Mouse (Mus musculus) urinary bladder, adult 2 months (tissue): ENCODE data around the gene Pdzd7. TPM values are rescaled to one million over a fixed set of nuclear protein-coding genes. Genes with fewer than 3 reads are reported as not detected.
"Not testable (repeated sequence)": the region's sequence is repeated elsewhere in the genome, so short reads cannot be mapped to it uniquely, and the experiment has no call there.

Source experiments
- DNase-seq: peaks from one replicate; pipeline ENCODE4 v3.0.0; 2022; ENCODE audit warnings: low spot score
- polyA plus RNA-seq: library from polyadenylated mRNA; depleted of rRNA; stranded (reverse); fragments of >200 nt; gene quantifications from 2 replicates; pipeline ENCODE4 v1.2.3, GENCODE M21; 2012

Gene Pdzd7
- polyA plus RNA-seq, 1 experiment: 1.1 TPM

- DNase-seq: peak; percentile 66
Measured at GRCm38 (mm10) chr19:45058113-45058839, 12.8 kb upstream of the Pdzd7 start.

GRCm38 (mm10) chr19:45057724-45058112 is 12.2 kb upstream of the Pdzd7 start:
- no peak for DNase-seq

GRCm38 (mm10) chr19:45056908-45057698 is 11.6 kb upstream of the Pdzd7 start:
- no peak for DNase-seq

- no peak for DNase-seq
Measured at GRCm38 (mm10) chr19:45056364-45056763, 10.8 kb upstream of the Pdzd7 start.

- DNase-seq: no peak
Measured at GRCm38 (mm10) chr19:45054892-45055690, 9.6 kb upstream of the Pdzd7 start.

- DNase-seq: no peak
Measured at GRCm38 (mm10) chr19:45053451-45053850, 7.9 kb upstream of the Pdzd7 start.

GRCm38 (mm10) chr19:45049523-45049922 is 4.0 kb upstream of the Pdzd7 start:
- DNase-seq: no peak

GRCm38 (mm10) chr19:45048644-45049365 is 3.3 kb upstream of the Pdzd7 start:
- DNase-seq: no peak

GRCm38 (mm10) chr19:45047935-45048643 is 2.6 kb upstream of the Pdzd7 start:
- DNase-seq: no peak

- peak; percentile 78 for DNase-seq
Measured at GRCm38 (mm10) chr19:45047417-45047934, 2.0 kb upstream of the Pdzd7 start, which contains the start of gene Sfxn3. Gene Sfxn3, plus strand, starts transcription at chr19:45047503.

- peak; percentile 70 for DNase-seq
Measured at GRCm38 (mm10) chr19:45046523-45047321, 1.2 kb upstream of the Pdzd7 start.

GRCm38 (mm10) chr19:45045236-45045635 is 281 bp downstream of the Pdzd7 start:
- DNase-seq: no peak

GRCm38 (mm10) chr19:45044389-45044927 is 1.1 kb downstream of the Pdzd7 start:
- no peak for DNase-seq

GRCm38 (mm10) chr19:45040214-45040613 is 5.3 kb downstream of the Pdzd7 start:
- DNase-seq: no peak

- not testable (repeated sequence) for DNase-seq
Measured at GRCm38 (mm10) chr19:45038198-45038597, 7.3 kb downstream of the Pdzd7 start.

GRCm38 (mm10) chr19:45036867-45037266 is 8.7 kb downstream of the Pdzd7 start:
- no peak for DNase-seq

- DNase-seq: no peak
Measured at GRCm38 (mm10) chr19:45032570-45033332, 12.8 kb downstream of the Pdzd7 start.

GRCm38 (mm10) chr19:45031780-45032179 is 13.7 kb downstream of the Pdzd7 start:
- DNase-seq: no peak
